Comparison of ENCODE assay signal across 1 mouse cellular context in the genomic region with DNA sequence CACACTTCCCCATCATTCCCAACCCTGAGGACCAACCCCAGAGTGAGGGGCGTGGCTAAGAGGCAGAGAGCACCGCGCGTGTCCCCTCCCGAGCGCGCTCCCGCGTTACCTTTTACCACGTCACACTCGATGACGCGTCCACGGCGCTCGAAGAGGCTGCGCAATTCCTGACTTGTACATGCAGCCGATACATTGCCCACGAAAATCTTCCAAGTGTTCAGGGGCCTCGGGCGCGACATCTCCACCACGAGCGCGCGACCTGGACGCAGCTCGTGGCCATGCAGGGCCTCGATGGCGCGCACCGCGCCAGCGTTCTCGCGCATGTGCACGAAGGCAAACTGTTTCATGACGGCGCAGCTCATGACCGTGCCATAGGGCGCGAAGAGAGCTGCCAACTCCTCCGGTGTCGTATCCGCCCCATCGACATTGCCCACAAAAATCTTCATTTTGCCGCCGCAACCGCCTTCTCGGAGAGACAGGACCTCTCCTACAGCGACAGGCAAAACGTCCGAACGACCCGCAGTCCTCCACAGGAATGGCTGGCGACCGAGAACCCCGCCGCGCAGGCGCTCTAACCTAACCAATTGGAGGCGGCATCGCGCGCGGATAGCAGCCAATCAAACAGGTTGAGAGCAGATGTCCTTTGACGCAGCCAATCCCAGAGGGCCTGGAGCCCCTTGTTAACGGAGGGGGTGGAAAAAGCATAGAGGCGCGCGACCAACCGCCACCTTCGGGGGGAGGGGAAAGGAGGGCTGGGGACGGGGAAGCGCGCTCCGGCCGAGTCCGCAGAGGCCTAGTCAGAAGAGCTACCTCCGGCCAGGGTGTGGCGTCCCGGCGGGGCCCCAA.
TF ChIP-seq lines count a peak whose summit lies in the region.

Gm21992 (minus strand) TSS at position 550 of the 846 bp plus-strand sequence.
Rbm14 (minus strand) TSS at position 572 of the 846 bp plus-strand sequence.

TF ChIP-seq in CH12.LX, 34 proteins besides CTCF, POLR2A, EP300 and RAD21 (continued from another document):
- TF ChIP-seq UBTF (IDR thresholded peaks at IDR 0.05; ENCODE audit: low read depth, low read length) (peak; percentile 92), TCF12 (IDR thresholded peaks at IDR 0.05; ENCODE audit: low read depth, low read length) (peak; percentile 88), POLR2AphosphoS2 (IDR thresholded peaks at IDR 0.05; ENCODE audit: low read depth, low read length) (peak; percentile 98), MYC (IDR thresholded peaks at IDR 0.05; ENCODE audit: low read depth, low read length) (peak; percentile 65; the same call in 1 of the 2 replicates), JUN (IDR thresholded peaks at IDR 0.05; ENCODE audit: insufficient read depth, low read depth, low read length) (no peak), MEF2A (IDR thresholded peaks at IDR 0.05; ENCODE audit: borderline replicate concordance, low read depth, low read length) (no peak), SIN3A (IDR thresholded peaks at IDR 0.05; ENCODE audit: low read length) (peak; percentile 72), MAZ (IDR thresholded peaks at IDR 0.05; ENCODE audit: low read depth, low read length) (peak; percentile 73; the same call in 1 of the 2 replicates), NRF1 (IDR thresholded peaks at IDR 0.05; ENCODE audit: low read depth, low read length) (peak; percentile 89), NELFE (IDR thresholded peaks at IDR 0.05; ENCODE audit: low read depth, low read length) (peak; percentile 99), ZKSCAN1 (IDR thresholded peaks at IDR 0.05; ENCODE audit: borderline replicate concordance, low read depth, low read length) (no peak), MXI1 (IDR thresholded peaks at IDR 0.05; ENCODE audit: low read depth, low read length) (peak; percentile 84), CHD1 (IDR thresholded peaks at IDR 0.05; ENCODE audit: low read depth, low read length) (no peak), IRF4 (IDR thresholded peaks at IDR 0.05; ENCODE audit: low read depth, low read length) (no peak; the same call in 1 of the 2 replicates), ZNF384 (IDR thresholded peaks at IDR 0.05; ENCODE audit: low read depth, low read length) (no peak), ZC3H11A (IDR thresholded peaks at IDR 0.05; ENCODE audit: low read depth, low read length) (no peak), RCOR1 (conservative IDR thresholded peaks at IDR 0.05; ENCODE audit: low read depth, low read length) (no peak), TBP (conservative IDR thresholded peaks at IDR 0.05; ENCODE audit: low read depth, low read length) (peak; percentile 74; the same call in 1 of the 2 replicates), JUND (conservative IDR thresholded peaks at IDR 0.05; ENCODE audit: low read depth, low read length) (no peak), E2F4 (IDR thresholded peaks at IDR 0.05; ENCODE audit: insufficient replicate concordance, low read depth, low read length) (0 out of 2 replicates have a peak, but pooled peaks have one; percentile 47), PAX5 (IDR thresholded peaks at IDR 0.05; ENCODE audit: low read length) (no peak), USF2 (conservative IDR thresholded peaks at IDR 0.05; ENCODE audit: low read depth, low read length) (no peak), SMC3 (IDR thresholded peaks at IDR 0.05; ENCODE audit: low read depth, low read length) (no peak), CHD2 (IDR thresholded peaks at IDR 0.05; ENCODE audit: low read length) (peak; percentile 87), KAT2A (IDR thresholded peaks at IDR 0.05; ENCODE audit: insufficient replicate concordance, low read length) (0 out of 2 replicates have a peak, but pooled peaks have one; percentile 53), GABPA (IDR thresholded peaks at IDR 0.05; ENCODE audit: insufficient replicate concordance, low read depth, low read length) (no peak), BHLHE40 (IDR thresholded peaks at IDR 0.05; ENCODE audit: low read depth, low read length) (0 out of 2 replicates have a peak, but pooled peaks have one; percentile 15)
